Mouse (Mus musculus) liver, embryonic 12.5 days (tissue): ENCODE measurements around the gene Arl9. TPM values are rescaled to one million over a fixed set of nuclear protein-coding genes. Genes with fewer than 3 reads are reported as not detected.
"Not testable (repeated sequence)": the region's sequence is repeated elsewhere in the genome, so short reads cannot be mapped to it uniquely, and the experiment has no call there.

ENCODE experiments used
- ATAC-seq: fragments of 200-750 bp; cut with Nextera tagmentation; 2 replicates; pipeline ENCODE4 v1.8.0; 2017; ENCODE audit warnings: moderate number of reproducible peaks, mild to moderate bottlenecking, moderate library complexity
- H3K27ac ChIP-seq: fragments of 300-500 bp; sonication (generic); 2 replicates; pipeline ENCODE4 v1.5.1; 2016; ENCODE audit warnings: mild to moderate bottlenecking
- H3K27me3 ChIP-seq: fragments of 300-500 bp; sonication (generic); replicated peaks from 2 replicates; pipeline ENCODE4 v1.6.1; 2016; ENCODE audit warnings: mild to moderate bottlenecking, moderate library complexity
- H3K36me3 ChIP-seq: fragments of 300-500 bp; sonication (generic); 2 replicates; pipeline ENCODE4 v1.6.1; 2016; ENCODE audit warnings: mild to moderate bottlenecking, moderate library complexity
- H3K4me1 ChIP-seq: fragments of 300-500 bp; sonication (generic); 2 replicates; pipeline ENCODE4 v1.6.1; 2016
- H3K4me2 ChIP-seq: fragments of 300-500 bp; sonication (generic); 2 replicates; pipeline ENCODE4 v1.6.1; 2016; ENCODE audit warnings: mild to moderate bottlenecking, moderate library complexity
- H3K4me3 ChIP-seq: fragments of 300-500 bp; sonication (generic); 2 replicates; pipeline ENCODE4 v1.5.1; 2016; ENCODE audit warnings: mild to moderate bottlenecking, moderate library complexity
- H3K9ac ChIP-seq: fragments of 300-500 bp; sonication (generic); 2 replicates; pipeline ENCODE4 v1.6.1; 2016; ENCODE audit warnings: mild to moderate bottlenecking, moderate library complexity
- H3K9me3 ChIP-seq: fragments of 300-500 bp; sonication (generic); replicated peaks from 2 replicates; pipeline ENCODE4 v1.6.1; 2016; ENCODE audit warnings: mild to moderate bottlenecking, moderate library complexity
- WGBS: fragments of 180-500 bp; shearing (Covaris S2); methylation state at CpG from one replicate; pipeline ENCODE4 v1.1.7; 2016; ENCODE audit not compliant: insufficient replicate concordance; 5-methylcytosine and 5-hydroxymethylcytosine counted together
- polyA plus RNA-seq: library from polyadenylated mRNA; unstranded; fragments of >200 nt; fragmentation: Nextera tagmentation; extraction: Ambion mirVana; gene quantifications from 2 replicates; pipeline ENCODE4 v1.2.1, GENCODE M21; 2016

Gene Arl9
- polyA plus RNA-seq = not detected in 2 replicates

- no peaks in the 10 kb centered on the region for H3K9me3 ChIP-seq
- no peak within 1 kb of the TSS for H3K9ac ChIP-seq
- H3K4me1 ChIP-seq = peaks cover 3% of the 10 kb centered on the region; the same call in 1 of the 2 replicates
- H3K4me2 ChIP-seq = no peak within 1 kb of the TSS
- no peak for ATAC-seq
- no peak within 1 kb of the TSS for H3K27ac ChIP-seq
- 0 out of 2 replicates have a peak, but pooled peaks cover 3% of the 10 kb centered on the region for H3K27me3 ChIP-seq
- H3K36me3 ChIP-seq = peaks cover 23% of the 10 kb centered on the region
- 89% methylated on average over 6 of the region's 6 CpGs for WGBS
- no peak within 1 kb of the TSS for H3K4me3 ChIP-seq
Observed at GRCm38 (mm10) chr5:77004051-77004821, at the start of gene Arl9. Arl9 (plus strand) TSS chr5:77004055.

GRCm38 (mm10) chr5:76954271-76954900 is 49.5 kb upstream of the Arl9 start:
- Histone ChIP-seq H3K27me3 (no peaks in the 10 kb centered on the region), H3K27ac (0 out of 2 replicates have a peak overlapping the region, but pooled peaks have one; percentile 41), H3K4me1 (peaks cover 46% of the 10 kb centered on the region), H3K4me2 (peak overlapping the region; percentile 97), H3K36me3 (peaks cover 61% of the 10 kb centered on the region), H3K9ac (peak overlapping the region; percentile 29; the same call in 1 of the 2 replicates), H3K9me3 (no peaks in the 10 kb centered on the region), H3K4me3 (no peak overlapping the region)
- ATAC-seq = no peak
- WGBS = 67% methylated on average over 6 of the region's 6 CpGs

DNA sequence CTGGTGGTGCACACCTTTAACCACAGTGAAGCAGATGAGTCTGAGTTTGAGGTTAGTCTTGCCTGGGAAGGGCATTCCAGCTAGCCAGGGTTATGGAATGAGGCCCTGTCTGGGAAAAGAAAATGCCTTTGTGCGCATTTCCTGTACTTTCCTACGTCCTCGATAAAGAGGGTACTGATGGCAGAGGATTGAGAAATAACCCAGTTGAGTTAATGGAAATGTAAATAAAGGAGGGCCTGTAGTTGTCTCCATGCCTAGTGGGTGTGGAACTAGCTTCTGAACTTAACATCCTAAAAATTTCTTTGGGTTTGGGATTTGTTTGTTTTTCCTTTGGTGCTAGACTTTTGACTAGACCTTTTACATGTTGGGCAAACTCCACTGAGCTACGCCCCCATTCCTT is 48.4 kb upstream of the Arl9 start:
- Histone ChIP-seq H3K27me3 (no peaks in the 10 kb centered on the region), H3K27ac (no peak overlapping the region), H3K4me3 (no peak overlapping the region), H3K9me3 (no peaks in the 10 kb centered on the region), H3K4me1 (peaks cover 37% of the 10 kb centered on the region), H3K4me2 (no peak overlapping the region), H3K9ac (no peak overlapping the region), H3K36me3 (peaks cover 72% of the 10 kb centered on the region)
- 71% methylated on average over 4 of the region's 4 CpGs for WGBS
- ATAC-seq = no peak

- 90% methylated on average over 1 of the region's 1 CpGs for WGBS
- no peak overlapping the region for H3K27ac ChIP-seq
- H3K9me3 ChIP-seq = no peaks in the 10 kb centered on the region
- H3K9ac ChIP-seq = no peak overlapping the region
- no peaks in the 10 kb centered on the region for H3K27me3 ChIP-seq
- H3K4me3 ChIP-seq = no peak overlapping the region
- peaks cover 28% of the 10 kb centered on the region for H3K4me1 ChIP-seq
- no peak for ATAC-seq
- H3K36me3 ChIP-seq = peaks cover 96% of the 10 kb centered on the region
- no peak overlapping the region for H3K4me2 ChIP-seq
Observed at GRCm38 (mm10) chr5:76957954-76958353, 45.9 kb upstream of the Arl9 start.

DNA sequence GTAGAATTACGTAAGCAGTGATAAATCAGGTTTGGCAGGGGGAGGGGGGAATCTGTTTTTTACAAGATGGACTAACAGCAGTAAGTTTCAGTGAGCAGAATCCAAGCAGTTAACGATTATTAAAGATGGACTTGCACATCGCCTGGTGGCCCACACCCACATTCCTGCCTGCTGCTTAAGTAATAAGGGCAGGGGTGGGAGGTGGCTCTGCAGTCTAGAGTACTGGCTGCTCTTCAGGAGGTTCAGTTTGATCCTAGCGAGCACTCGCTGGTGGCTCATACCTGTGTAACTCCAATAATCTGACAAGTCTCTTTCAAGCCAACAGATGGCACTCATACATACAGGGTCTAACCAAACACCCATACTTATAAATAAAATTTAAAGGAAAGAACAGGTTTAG is 44.3 kb upstream of the Arl9 start:
- H3K36me3 ChIP-seq = peaks cover 99% of the 10 kb centered on the region
- WGBS = 87% methylated on average over 5 of the region's 5 CpGs
- ATAC-seq = no peak
- H3K27me3 ChIP-seq = no peaks in the 10 kb centered on the region
- no peak overlapping the region for H3K27ac ChIP-seq
- no peak overlapping the region for H3K4me3 ChIP-seq
- H3K9ac ChIP-seq = no peak overlapping the region
- H3K9me3 ChIP-seq = no peaks in the 10 kb centered on the region
- no peak overlapping the region for H3K4me2 ChIP-seq
- peaks cover 14% of the 10 kb centered on the region for H3K4me1 ChIP-seq

- Histone ChIP-seq H3K4me2 (no peak overlapping the region), H3K9ac (no peak overlapping the region), H3K4me3 (no peak overlapping the region), H3K9me3 (no peaks in the 10 kb centered on the region), H3K27ac (no peak overlapping the region), H3K4me1 (no peaks in the 10 kb centered on the region), H3K36me3 (peaks cover 98% of the 10 kb centered on the region), H3K27me3 (no peaks in the 10 kb centered on the region)
- WGBS = 82% methylated on average over 11 of the region's 11 CpGs
- no peak for ATAC-seq
Observed at GRCm38 (mm10) chr5:76962545-76962944, 41.3 kb upstream of the Arl9 start.

DNA sequence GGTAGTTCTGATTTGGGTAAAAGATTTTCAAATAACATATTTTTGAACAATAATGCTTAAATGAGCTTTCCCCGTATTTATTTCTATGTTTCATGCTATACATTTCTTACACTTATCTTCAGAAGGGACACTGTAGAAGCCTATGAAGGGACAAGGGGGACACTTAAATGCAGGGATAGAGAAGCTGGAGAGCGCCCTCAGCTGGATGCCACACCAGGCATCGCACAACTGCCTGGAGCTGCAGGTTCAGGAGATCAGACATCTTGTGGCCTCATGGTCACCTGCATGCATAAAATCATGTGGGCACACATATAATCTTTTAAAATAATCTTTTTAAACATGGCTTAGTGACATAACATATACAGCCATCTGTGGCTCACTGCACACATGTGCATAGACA is 39.2 kb upstream of the Arl9 start:
- no peak for ATAC-seq
- Histone ChIP-seq H3K9me3 (no peaks in the 10 kb centered on the region), H3K27me3 (no peaks in the 10 kb centered on the region), H3K4me2 (no peak overlapping the region), H3K4me1 (no peaks in the 10 kb centered on the region), H3K36me3 (peaks cover 99% of the 10 kb centered on the region), H3K27ac (no peak overlapping the region), H3K9ac (no peak overlapping the region), H3K4me3 (no peak overlapping the region)
- WGBS = 83% methylated on average over 3 of the region's 3 CpGs

GRCm38 (mm10) chr5:76969250-76969649 is 34.6 kb upstream of the Arl9 start:
- 76% methylated on average over 5 of the region's 5 CpGs for WGBS
- peaks cover 72% of the 10 kb centered on the region for H3K36me3 ChIP-seq

DNA sequence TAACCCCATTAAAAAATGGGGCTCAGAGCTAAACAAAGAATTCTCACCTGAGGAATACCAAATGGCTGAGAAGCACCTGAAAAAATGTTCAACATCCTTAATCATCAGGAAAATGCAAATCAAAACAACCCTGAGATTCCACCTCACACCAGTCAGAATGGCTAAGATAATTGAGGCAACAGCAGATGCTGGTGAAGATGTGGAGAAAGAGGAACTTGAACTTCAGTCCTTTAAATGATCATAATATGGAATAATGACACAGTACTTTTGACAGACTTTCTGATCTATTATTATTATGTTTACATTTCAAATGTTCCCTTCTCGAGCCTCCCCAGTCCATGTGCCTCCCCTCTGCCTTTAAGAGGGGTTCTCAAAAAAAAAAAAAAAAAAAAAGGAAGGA is 32.7 kb upstream of the Arl9 start:
- H3K9me3 ChIP-seq, H3K4me2 ChIP-seq, H3K9ac ChIP-seq, H3K27me3 ChIP-seq, H3K27ac ChIP-seq, ATAC-seq, H3K4me3 ChIP-seq: not testable (repeated sequence)
- WGBS = 55% methylated on average over 1 of the region's 1 CpGs
- Histone ChIP-seq H3K4me1 (peaks cover 19% of the 10 kb centered on the region), H3K36me3 (peaks cover 56% of the 10 kb centered on the region)

More at GRCm38 (mm10) chr5:76969250-76969649, 34.6 kb upstream of the Arl9 start:
- no peaks in the 10 kb centered on the region for H3K9me3 ChIP-seq
- ATAC-seq = no peak
- no peak overlapping the region for H3K4me3 ChIP-seq
- H3K27ac ChIP-seq = no peak overlapping the region
- no peaks in the 10 kb centered on the region for H3K27me3 ChIP-seq
- H3K9ac ChIP-seq = no peak overlapping the region
- no peak overlapping the region for H3K4me2 ChIP-seq
- H3K4me1 ChIP-seq = peaks cover 10% of the 10 kb centered on the region

DNA sequence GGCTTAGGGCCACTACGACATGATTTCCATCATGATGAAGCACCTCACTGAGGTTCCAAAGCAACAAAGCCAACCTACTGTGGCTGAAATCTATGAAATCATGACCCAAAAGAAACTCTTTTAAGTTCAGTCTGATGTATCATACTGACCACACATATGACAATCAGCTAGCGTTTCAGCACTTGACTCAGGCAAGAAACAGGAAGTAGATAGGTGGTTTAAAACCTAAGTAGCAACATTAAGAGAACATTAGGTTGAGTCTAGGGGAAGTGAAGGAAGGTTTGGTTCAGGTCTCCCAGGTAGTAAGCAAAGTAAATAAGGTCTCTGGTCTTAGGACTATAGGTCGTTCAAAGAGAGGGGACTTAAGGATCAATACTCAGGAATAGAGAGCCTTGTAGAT is 30.4 kb upstream of the Arl9 start:
- Histone ChIP-seq H3K4me1 (peaks cover 23% of the 10 kb centered on the region), H3K4me3 (peak overlapping the region; percentile 98), H3K36me3 (peaks cover 53% of the 10 kb centered on the region), H3K9me3 (no peaks in the 10 kb centered on the region), H3K4me2 (peak overlapping the region; percentile 83), H3K27ac (no peak overlapping the region; the same call in 1 of the 2 replicates), H3K27me3 (no peaks in the 10 kb centered on the region), H3K9ac (peak overlapping the region; percentile 95; the same call in 1 of the 2 replicates)
- WGBS = 44% methylated on average over 3 of the region's 3 CpGs
- no peak for ATAC-seq

GRCm38 (mm10) chr5:76974207-76974553 is 29.7 kb upstream of the Arl9 start:
- Histone ChIP-seq H3K4me2 (peak overlapping the region; percentile 83), H3K4me3 (peak overlapping the region; percentile 98), H3K9me3 (no peaks in the 10 kb centered on the region), H3K27ac (peak overlapping the region; percentile 48), H3K4me1 (peaks cover 23% of the 10 kb centered on the region), H3K27me3 (no peaks in the 10 kb centered on the region), H3K36me3 (peaks cover 53% of the 10 kb centered on the region), H3K9ac (peak overlapping the region; percentile 95)
- ATAC-seq = peak; percentile 42
- WGBS = 2% methylated on average over 17 of the region's 17 CpGs

DNA sequence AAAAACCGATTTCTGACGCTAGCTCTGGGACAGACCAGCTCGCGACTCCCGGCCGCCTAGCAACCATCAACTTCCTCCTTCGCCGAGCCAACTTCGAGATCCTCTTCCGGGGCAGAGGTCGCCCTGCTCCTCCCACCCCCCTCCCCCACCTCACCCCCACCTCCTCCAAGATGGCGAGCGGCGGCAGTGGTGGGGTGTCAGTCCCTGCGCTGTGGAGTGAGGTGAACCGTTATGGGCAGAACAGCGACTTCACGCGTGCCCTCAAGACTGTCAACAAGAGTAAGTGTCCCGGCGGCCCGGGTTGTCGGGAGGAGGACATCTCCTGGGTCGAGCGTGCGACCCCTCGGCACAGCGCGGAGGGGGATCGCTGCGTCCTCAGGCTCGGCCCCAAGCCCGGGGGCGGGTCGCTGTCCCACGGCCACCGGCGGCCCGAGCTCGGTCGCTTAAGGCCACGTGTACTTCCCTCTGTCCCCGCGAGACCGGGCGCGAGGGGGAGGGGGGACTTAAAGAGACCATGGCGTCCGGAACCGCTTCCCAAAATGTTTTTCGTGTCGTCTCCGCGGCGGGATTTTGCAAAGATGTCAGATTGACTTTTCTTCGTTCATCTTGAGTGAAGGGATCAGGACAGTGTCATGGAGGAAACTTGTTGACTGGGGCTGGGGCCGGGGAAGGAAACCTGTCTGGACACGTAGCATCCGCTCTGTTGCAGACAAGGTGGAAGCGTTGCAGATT is 29.1 kb upstream of the Arl9 start, which contains the start of gene Srp72:
Srp72 (plus strand) TSS at position 130 of the 732 bp plus-strand sequence.
- WGBS = under 1% methylated on average over 58 of the region's 60 CpGs
- Histone ChIP-seq H3K27ac (peak within 1 kb of the TSS; percentile 87), H3K9me3 (no peaks in the 10 kb centered on the region), H3K4me2 (peak within 1 kb of the TSS; percentile 83), H3K9ac (peak within 1 kb of the TSS; percentile 95), H3K36me3 (peaks cover 53% of the 10 kb centered on the region), H3K4me3 (peak within 1 kb of the TSS; percentile 98), H3K27me3 (no peaks in the 10 kb centered on the region), H3K4me1 (peaks cover 23% of the 10 kb centered on the region)
- ATAC-seq = peak; percentile 91
